Mouse (Mus musculus) limb, embryonic 11.5 days (tissue): ENCODE results near the gene Csf1. TPM values are rescaled to one million over a fixed set of nuclear protein-coding genes. Genes with fewer than 3 reads are reported as not detected.

Source experiments
- ATAC-seq: fragments of 200-750 bp; cut with Nextera tagmentation; 2 replicates; pipeline ENCODE4 v1.8.0; 2017; ENCODE audit warnings: low read depth; ENCODE audit not compliant: insufficient number of reproducible peaks, low FRiP score, low TSS enrichment
- DNase-seq: peaks from one replicate; pipeline ENCODE4 v3.0.0-alpha.2; 2015; ENCODE audit warnings: low spot score
- H3K27ac ChIP-seq: fragments of 300-500 bp; sonication (generic); replicated peaks from 2 replicates; pipeline ENCODE4 v1.5.1; 2014; ENCODE audit warnings: low read depth, mild to moderate bottlenecking, low read length
- H3K27me3 ChIP-seq: fragments of 300-500 bp; sonication (generic); 2 replicates; pipeline ENCODE4 v1.6.1; 2014; ENCODE audit warnings: mild to moderate bottlenecking, low read length, mixed read lengths; ENCODE audit not compliant: control insufficient read depth, insufficient read depth
- H3K36me3 ChIP-seq: fragments of 300-500 bp; sonication (generic); 2 replicates; pipeline ENCODE4 v1.6.1; 2014; ENCODE audit warnings: mild to moderate bottlenecking, low read length, moderate library complexity, mixed read lengths; ENCODE audit not compliant: control insufficient read depth, insufficient read depth
- H3K4me1 ChIP-seq: fragments of 300-500 bp; sonication (generic); 2 replicates; pipeline ENCODE4 v1.6.1; 2014; ENCODE audit warnings: low read length, mixed read lengths; ENCODE audit not compliant: control insufficient read depth, insufficient read depth
- H3K4me2 ChIP-seq: fragments of 300-500 bp; sonication (generic); 2 replicates; pipeline ENCODE4 v1.6.1; 2014; ENCODE audit warnings: low read depth, mild to moderate bottlenecking, moderate library complexity; ENCODE audit not compliant: severe bottlenecking
- H3K4me3 ChIP-seq: fragments of 300-500 bp; sonication (generic); 2 replicates; pipeline ENCODE4 v1.5.1; 2014; ENCODE audit warnings: low read depth, low read length
- H3K9ac ChIP-seq: fragments of 300-500 bp; sonication (generic); 2 replicates; pipeline ENCODE4 v1.6.1; 2014; ENCODE audit warnings: mild to moderate bottlenecking, low read length
- H3K9me3 ChIP-seq: fragments of 300-500 bp; sonication (generic); 2 replicates; pipeline ENCODE4 v1.6.1; 2016; ENCODE audit warnings: low read length; ENCODE audit not compliant: control insufficient read depth
- WGBS: fragments of 180-500 bp; shearing (Covaris S2); extraction: QIAGEN DNeasy Blood & Tissue Kit; methylation state at CpG from one replicate; pipeline ENCODE4 v1.1.7; 2014; 5-methylcytosine and 5-hydroxymethylcytosine counted together
- polyA plus RNA-seq: library from polyadenylated mRNA; unstranded; fragments of >200 nt; fragmentation: Nextera tagmentation; extraction: Ambion mirVana; gene quantifications from 2 replicates; pipeline ENCODE4 v1.2.1, GENCODE M21; 2014

The Csf1 gene
- polyA plus RNA-seq, 1 experiment from 2014 or later, result 4.7 TPM

DNA sequence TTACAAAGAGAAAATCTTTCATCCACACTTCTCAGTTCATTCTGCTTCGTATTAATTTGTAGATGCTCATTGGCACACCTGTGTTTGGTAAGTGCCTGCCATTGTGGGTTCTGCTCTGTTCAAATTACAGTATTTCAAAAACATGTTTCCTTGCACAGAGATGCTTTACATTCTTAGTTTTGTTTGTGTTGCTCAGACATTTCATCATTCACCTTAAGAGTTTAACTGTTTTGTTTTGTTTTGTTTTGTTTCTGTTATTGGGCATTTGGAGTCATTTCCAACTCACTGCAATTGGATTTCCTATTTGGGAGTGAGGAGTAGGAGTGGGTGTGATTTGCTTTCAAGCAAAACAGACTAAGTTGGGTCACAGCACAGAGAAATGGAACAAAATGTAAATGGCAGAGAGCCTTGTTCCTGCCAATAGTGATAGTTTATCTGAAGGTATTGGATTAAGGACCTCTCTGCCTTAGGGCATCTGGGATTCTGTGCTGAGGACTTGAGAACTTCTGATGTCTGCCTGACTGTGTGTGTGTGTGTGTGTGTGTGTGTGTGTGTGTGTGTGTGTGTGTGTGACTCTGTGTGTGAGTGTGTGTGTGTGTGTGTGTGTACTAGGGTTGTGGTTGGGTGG is 58.4 kb downstream of the Csf1 start:
- Histone ChIP-seq H3K27me3 (no peaks in the 10 kb centered on the region), H3K9me3 (no peaks in the 10 kb centered on the region), H3K27ac (no peak overlapping the region), H3K9ac (no peak overlapping the region), H3K4me1 (0 out of 2 replicates have a peak, but pooled peaks cover 2% of the 10 kb centered on the region), H3K36me3 (no peaks in the 10 kb centered on the region), H3K4me3 (no peak overlapping the region), H3K4me2 (no peak overlapping the region)
- no peak for DNase-seq
- WGBS, result 91% methylated on average over 1 of the region's 1 CpGs
- no peak for ATAC-seq

DNA sequence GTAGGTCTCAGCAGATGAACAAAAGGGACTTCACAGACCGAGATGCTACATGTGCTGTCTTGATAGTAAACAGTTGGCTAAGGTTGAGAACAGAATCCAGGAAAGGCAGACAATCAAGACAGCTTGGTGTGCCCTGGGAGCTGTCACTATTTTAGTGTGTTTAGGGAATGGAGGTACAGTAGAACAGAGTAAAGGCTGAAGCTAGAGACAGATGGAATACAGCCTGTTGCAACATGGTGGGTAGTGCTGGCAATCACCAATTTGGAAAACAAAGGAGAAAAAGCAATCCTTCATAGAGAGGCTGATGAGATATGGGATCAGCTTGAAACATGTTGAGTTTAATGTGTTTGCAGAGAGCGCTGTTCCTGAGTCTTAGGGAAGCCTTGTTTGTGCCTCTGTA is 59.6 kb downstream of the Csf1 start:
- 86% methylated on average over 2 of the region's 2 CpGs for WGBS
- ATAC-seq, result no peak
- no peak overlapping the region for H3K9ac ChIP-seq

DNA sequence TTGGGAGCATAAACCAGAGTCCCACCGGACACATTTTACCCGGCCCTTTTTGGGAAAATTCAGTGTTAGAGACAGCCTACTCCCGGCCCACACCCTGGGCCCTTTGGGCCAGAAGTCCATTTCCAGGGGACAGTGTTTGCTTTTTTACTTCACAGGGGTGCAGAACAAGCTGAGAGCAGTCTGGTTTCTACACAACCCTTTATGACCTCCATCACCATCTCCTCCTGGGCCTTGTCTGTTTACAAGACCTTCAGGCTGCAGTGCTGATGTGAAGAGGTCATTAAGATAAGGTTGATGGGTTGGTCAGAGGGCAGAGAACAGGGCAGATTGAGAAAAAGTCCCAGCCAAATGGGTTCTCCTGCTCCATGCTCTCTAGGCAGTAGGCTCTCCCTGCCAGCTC is 63.4 kb downstream of the Csf1 start:
- Histone ChIP-seq H3K27me3 (no peaks in the 10 kb centered on the region), H3K9me3 (no peaks in the 10 kb centered on the region), H3K36me3 (no peaks in the 10 kb centered on the region), H3K4me1 (peaks cover 12% of the 10 kb centered on the region; the same call in 1 of the 2 replicates), H3K9ac (no peak overlapping the region), H3K27ac (no peak overlapping the region), H3K4me3 (no peak overlapping the region), H3K4me2 (peak overlapping the region; percentile 22; the same call in 1 of the 2 replicates)
- DNase-seq, result no peak
- peak; percentile 37 for ATAC-seq
- 33% methylated on average over 3 of the region's 3 CpGs for WGBS

More for the DNA sequence above, 59.6 kb downstream of the Csf1 start:
- H3K4me3 ChIP-seq, result no peak overlapping the region
- H3K4me2 ChIP-seq, result no peak overlapping the region
- H3K36me3 ChIP-seq, result no peaks in the 10 kb centered on the region
- H3K27me3 ChIP-seq, result no peaks in the 10 kb centered on the region
- no peak for DNase-seq
- no peaks in the 10 kb centered on the region for H3K9me3 ChIP-seq
- no peak overlapping the region for H3K27ac ChIP-seq
- H3K4me1 ChIP-seq, result 0 out of 2 replicates have a peak, but pooled peaks cover 3% of the 10 kb centered on the region

DNA sequence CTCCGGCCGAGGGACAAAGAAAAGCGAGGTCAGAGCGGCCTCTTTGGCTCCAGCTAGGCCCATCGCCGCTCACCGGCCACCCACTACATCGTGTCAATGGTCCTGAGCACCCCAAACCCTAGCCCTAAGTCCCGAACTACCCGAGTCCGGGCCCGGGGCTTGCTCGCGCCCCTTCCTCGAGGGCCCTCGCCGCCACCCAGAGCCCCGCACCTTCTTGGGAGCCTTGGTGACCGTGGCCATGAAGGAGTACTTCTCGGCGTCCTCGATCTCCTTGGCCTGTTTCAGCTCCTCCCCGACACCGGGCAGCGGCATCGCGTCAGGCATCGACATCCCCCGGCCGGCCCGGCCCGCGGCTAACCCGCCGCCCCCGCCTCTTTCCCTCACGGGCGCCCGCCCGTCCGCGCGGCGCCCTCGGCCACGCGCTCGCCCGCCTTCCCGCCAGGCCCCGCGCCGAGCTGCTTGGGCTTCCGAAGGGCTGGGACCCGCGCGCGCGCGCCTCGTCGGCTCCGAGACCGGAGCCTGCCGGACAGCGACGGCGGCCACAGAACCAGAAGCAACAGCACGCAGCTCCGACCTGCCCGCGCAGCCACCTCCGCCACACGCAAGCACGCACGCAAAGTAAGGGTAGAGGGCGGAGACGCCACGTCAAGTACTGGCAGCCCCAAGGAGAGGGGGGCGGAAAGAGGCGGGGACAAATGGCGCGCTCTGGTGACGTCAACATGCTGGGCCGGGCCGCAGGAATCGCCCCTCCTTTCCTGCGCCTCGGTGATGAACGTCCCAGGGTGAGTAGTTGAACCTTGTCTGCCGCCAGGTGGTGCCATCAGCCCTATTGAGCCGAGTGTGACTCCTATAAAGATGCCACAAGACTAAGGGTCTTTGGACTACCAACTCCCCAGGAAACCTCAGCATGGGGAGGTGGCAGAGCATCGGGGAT is 64.1 kb downstream of the Csf1 start, which contains the start of gene Ahcyl1:
Gene Ahcyl1, minus strand, starts transcription at position 613 of the 934 bp plus-strand sequence.
- no peaks in the 10 kb centered on the region for H3K9me3 ChIP-seq
- H3K36me3 ChIP-seq, result no peaks in the 10 kb centered on the region
- H3K4me1 ChIP-seq, result peaks cover 12% of the 10 kb centered on the region; the same call in 1 of the 2 replicates
- H3K4me3 ChIP-seq, result peak within 1 kb of the TSS; percentile 91
- H3K9ac ChIP-seq, result peak within 1 kb of the TSS; percentile 97
- DNase-seq, result peak; percentile 100
- peak within 1 kb of the TSS; percentile 66 for H3K4me2 ChIP-seq
- peak; percentile 98 for ATAC-seq
- H3K27me3 ChIP-seq, result no peaks in the 10 kb centered on the region
- peak within 1 kb of the TSS; percentile 83 for H3K27ac ChIP-seq
- WGBS, result under 1% methylated on average over 92 of the region's 93 CpGs

DNA sequence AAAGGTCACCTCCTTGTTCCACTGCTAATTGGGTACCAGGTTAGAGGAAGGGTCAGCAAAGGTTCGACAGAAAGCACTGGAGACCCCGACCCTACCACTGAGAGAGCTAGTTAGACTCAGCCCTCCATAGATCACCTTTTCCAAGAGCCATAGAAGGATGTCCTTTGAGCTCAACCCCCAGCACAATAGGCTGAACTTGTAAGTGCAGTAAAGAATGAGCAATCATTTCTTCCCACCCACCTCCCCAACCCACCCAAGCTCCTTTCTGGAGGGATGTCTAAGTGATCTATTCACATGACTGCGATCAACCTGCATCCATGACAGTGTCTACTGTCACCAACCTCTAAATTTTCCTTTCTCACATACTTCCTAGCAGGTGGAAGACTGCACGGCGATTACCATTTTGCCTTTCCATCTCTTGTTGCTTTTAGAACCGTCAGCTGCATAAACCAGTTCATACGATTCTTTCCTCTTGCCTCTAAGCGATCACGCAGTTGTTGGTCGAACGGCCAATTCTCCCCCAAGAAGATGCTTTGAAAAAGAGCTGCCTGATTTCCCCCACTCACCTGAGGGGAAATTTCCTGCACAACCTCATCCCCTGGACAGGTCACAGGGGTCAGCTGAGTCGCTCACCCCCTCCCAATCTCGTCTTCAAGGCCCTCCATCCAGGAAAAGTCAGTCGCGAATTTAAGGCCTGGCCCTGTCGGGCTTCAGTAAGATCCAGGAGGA is 64.9 kb downstream of the Csf1 start:
- no peaks in the 10 kb centered on the region for H3K27me3 ChIP-seq
- H3K4me3 ChIP-seq, result peak overlapping the region; percentile 91
- no peaks in the 10 kb centered on the region for H3K36me3 ChIP-seq
- no peaks in the 10 kb centered on the region for H3K9me3 ChIP-seq
- H3K4me2 ChIP-seq, result peak overlapping the region; percentile 66
- H3K27ac ChIP-seq, result peak overlapping the region; percentile 83
- DNase-seq (no peak), ATAC-seq (no peak)
- H3K4me1 ChIP-seq, result peaks cover 12% of the 10 kb centered on the region; the same call in 1 of the 2 replicates
- 7% methylated on average over 16 of the region's 16 CpGs for WGBS
- H3K9ac ChIP-seq, result peak overlapping the region; percentile 97

DNA sequence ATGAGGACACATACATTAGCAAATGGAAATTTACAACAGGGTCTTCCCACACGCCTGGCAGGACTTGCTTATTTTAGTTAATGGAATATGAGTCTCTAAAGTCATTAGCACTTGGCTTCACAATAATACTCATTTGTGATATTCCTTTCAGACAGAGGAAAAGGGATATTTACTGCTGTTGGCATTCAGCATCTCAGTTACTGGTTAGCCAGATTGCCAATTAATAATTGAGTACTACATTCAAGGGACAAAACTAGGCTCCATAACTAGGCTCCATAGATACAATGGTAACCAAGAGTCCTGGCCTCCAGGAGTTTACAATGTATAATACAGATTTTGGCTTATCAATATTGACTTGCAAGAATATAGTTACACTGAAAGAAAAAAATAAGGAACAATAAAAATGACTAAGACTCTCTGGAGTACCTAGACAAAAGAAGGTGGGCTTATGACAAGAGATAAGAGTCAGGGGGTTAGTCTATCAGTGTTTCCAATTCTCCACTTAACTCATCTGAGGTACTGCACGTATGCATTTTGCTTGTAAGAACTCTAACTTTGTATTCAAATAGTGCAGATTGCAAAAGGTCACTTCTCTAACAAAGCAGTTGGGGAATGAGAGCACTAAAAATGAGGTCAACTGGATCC is 65.9 kb downstream of the Csf1 start:
- Histone ChIP-seq H3K36me3 (no peaks in the 10 kb centered on the region), H3K9ac (no peak overlapping the region), H3K9me3 (no peaks in the 10 kb centered on the region), H3K4me3 (peak overlapping the region; percentile 91; the same call in 1 of the 2 replicates), H3K4me1 (peaks cover 12% of the 10 kb centered on the region; the same call in 1 of the 2 replicates), H3K27me3 (no peaks in the 10 kb centered on the region), H3K4me2 (peak overlapping the region; percentile 66), H3K27ac (no peak overlapping the region)
- 71% methylated on average over 2 of the region's 2 CpGs for WGBS
- ATAC-seq (no peak), DNase-seq (no peak)
